Mouse (Mus musculus): Measurements from ENCODE around the gene Cntfr.

DNA sequence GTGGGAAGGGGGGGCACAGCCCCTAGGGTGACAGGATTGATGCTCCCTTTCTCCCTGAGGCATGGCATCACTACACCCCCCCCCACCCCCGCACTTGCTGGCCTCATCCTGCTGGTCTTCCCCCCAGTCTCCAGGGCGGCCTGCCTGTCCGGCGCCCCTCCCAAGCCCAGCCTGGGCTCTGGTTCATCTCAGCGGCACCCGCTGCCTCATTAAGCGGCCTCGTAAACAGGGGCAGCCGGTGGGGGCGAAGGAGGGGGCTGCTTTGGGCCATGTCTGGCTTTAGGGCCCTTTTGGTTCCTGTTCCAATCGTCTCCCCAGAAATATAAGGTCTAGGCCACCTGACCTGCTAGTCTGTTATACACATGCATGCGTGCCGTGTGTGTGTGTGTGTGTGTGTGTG is 37.3 kb downstream of the Cntfr start:
- TF ChIP-seq HCFC1 (IDR thresholded peaks at IDR 0.05; ENCODE audit: borderline replicate concordance, insufficient read depth, low read length) = no peak
- TF ChIP-seq ZNF384 (IDR thresholded peaks at IDR 0.05; ENCODE audit: low read depth, low read length) = no peak
- no peak for TF ChIP-seq CHD2 (IDR thresholded peaks at IDR 0.05; ENCODE audit: low read depth, low read length)
